Comparison of ENCODE assay signal across 8 mouse cellular contexts in genomic region chr10:81401521-81402226, GRCm38 (mm10). TPM values are rescaled to one million over a fixed set of nuclear protein-coding genes. Genes with fewer than 3 reads are reported as not detected.
DNase-seq lines count a peak whose midpoint lies in the region; ATAC-seq and TF ChIP-seq lines count a peak whose summit lies in the region.

No protein-coding gene starts in this region.

- H3K4me2 ChIP-seq in limb, embryonic 15.5 days = peak overlapping the region; percentile 30
- H3K4me2 ChIP-seq in midbrain, embryonic 13.5 days (replicated peaks) = peak overlapping the region; percentile 34

- intact Hi-C loops in gastrocnemius, adult 2 months (cut with DNase I) = no loop called here

- H3K9me3 ChIP-seq in limb, embryonic 15.5 days = no peaks in the 10 kb centered on the region
- H3K9me3 ChIP-seq in midbrain, embryonic 13.5 days = no peaks in the 10 kb centered on the region

- DNase-seq in thymus, postnatal 0 days (ENCODE audit: low spot score) = peak; percentile 38
- no peak for DNase-seq in thymus, postnatal 36 days
- peak; percentile 69 to 70 for DNase-seq in cerebellum, postnatal 14 days
- peak; percentile 88 for DNase-seq in gastrocnemius, adult 2 months
- peak; percentile 82 for DNase-seq in induced T-regulatory cell, adult 2 months (ENCODE audit: low read depth)

- peak overlapping the region; percentile 97 for H3K27ac ChIP-seq in gastrocnemius, adult 2 months
- H3K27ac ChIP-seq in limb, embryonic 15.5 days = peak overlapping the region; percentile 93
- peak overlapping the region; percentile 82 for H3K27ac ChIP-seq in midbrain, embryonic 13.5 days

- peaks cover 66% of the 10 kb centered on the region for H3K4me1 ChIP-seq in limb, embryonic 15.5 days
- H3K4me1 ChIP-seq in midbrain, embryonic 13.5 days (replicated peaks) = peaks cover 63% of the 10 kb centered on the region

- peak overlapping the region; percentile 34 for H3K4me3 ChIP-seq in gastrocnemius, adult 2 months
- peak overlapping the region; percentile 5; the same call in 1 of the 2 replicates for H3K4me3 ChIP-seq in limb, embryonic 15.5 days
- peak overlapping the region; percentile 14 for H3K4me3 ChIP-seq in midbrain, embryonic 13.5 days (replicated peaks)

- 0 out of 2 replicates have a peak overlapping the region, but pooled peaks have one; percentile 10 for H3K9ac ChIP-seq in limb, embryonic 15.5 days
- H3K9ac ChIP-seq in midbrain, embryonic 13.5 days (replicated peaks) = peak overlapping the region; percentile 42

- peaks cover 80% of the 10 kb centered on the region for H3K36me3 ChIP-seq in limb, embryonic 15.5 days
- H3K36me3 ChIP-seq in midbrain, embryonic 13.5 days = peaks cover 41% of the 10 kb centered on the region

- ATAC-seq in limb, embryonic 15.5 days (ENCODE audit: insufficient number of reproducible peaks, low FRiP score, low TSS enrichment, low read depth) = peak; percentile 90
- peak; percentile 72 for ATAC-seq in midbrain, embryonic 13.5 days
- no peak for ATAC-seq in granulocyte monocyte progenitor cell, adult 5-6 weeks (replicated peaks; ENCODE audit: poor library complexity, severe bottlenecking)

- H3K27me3 ChIP-seq in limb, embryonic 15.5 days = no peaks in the 10 kb centered on the region
- peaks cover 22% of the 10 kb centered on the region for H3K27me3 ChIP-seq in midbrain, embryonic 13.5 days

- 7% methylated on average over 18 of the region's 18 CpGs for WGBS in limb, embryonic 15.5 days
- 6% methylated on average over 18 of the region's 18 CpGs for whole genome bisulfite sequencing in midbrain, embryonic 13.5 days

- TF ChIP-seq CTCF in gastrocnemius, adult 2 months (IDR thresholded peaks at IDR 0.05) = no peak

RNA-seq across cellular contexts. Expression of gene Smim24, which starts 8.8 kb away (rescaled TPM):
- polyA plus RNA-seq in thymus, postnatal 0 days (2015; fragmentation: Nextera tagmentation; extraction: Ambion mirVana) = 12.5 and 14.0 TPM in 2 replicates
- total RNA-seq in gastrocnemius, adult 2 months (2021) = not detected
- 2.9 and 3.6 TPM in 2 replicates for polyA plus RNA-seq in limb, embryonic 15.5 days (2015; fragmentation: Nextera tagmentation; extraction: Ambion mirVana)
- 1.4 and 1.9 TPM in 2 replicates for polyA plus RNA-seq in midbrain, embryonic 13.5 days (2015; fragmentation: Nextera tagmentation; extraction: Ambion mirVana)
- total RNA-seq in granulocyte monocyte progenitor cell, adult 5-6 weeks (2014; fragmentation: Nextera tagmentation) = 37.5 and 43.6 TPM in 2 replicates
- total RNA-seq in granulocyte monocyte progenitor cell, adult 5-6 weeks (2017) = 11.5 and 13.3 TPM in 2 replicates

RNA-seq across cellular contexts. Expression of gene Gm48552, which starts 12.9 kb away (rescaled TPM):
- polyA plus RNA-seq in thymus, postnatal 0 days (2015; fragmentation: Nextera tagmentation; extraction: Ambion mirVana) = 0.72 and 1.5 TPM in 2 replicates
- total RNA-seq in gastrocnemius, adult 2 months (2021) = 1 to 10 TPM in 1 of 2 experiments, under 1 TPM in 1; 0.84 to 1.0 TPM
- polyA plus RNA-seq in limb, embryonic 15.5 days (2015; fragmentation: Nextera tagmentation; extraction: Ambion mirVana) = 0.51 and 1.7 TPM in 2 replicates
- polyA plus RNA-seq in midbrain, embryonic 13.5 days (2015; fragmentation: Nextera tagmentation; extraction: Ambion mirVana) = 1.2 and 2.1 TPM in 2 replicates
- 2.2 TPM in 1 of 2 replicates, not detected in the other for total RNA-seq in granulocyte monocyte progenitor cell, adult 5-6 weeks (2014; fragmentation: Nextera tagmentation)
- total RNA-seq in granulocyte monocyte progenitor cell, adult 5-6 weeks (2017) = not detected in 2 replicates

RNA-seq across cellular contexts. Expression of gene Gm48551, which starts 17.4 kb away (rescaled TPM):
- 2.3 TPM in 2 replicates for polyA plus RNA-seq in thymus, postnatal 0 days (2015; fragmentation: Nextera tagmentation; extraction: Ambion mirVana)
- total RNA-seq in gastrocnemius, adult 2 months (2021) = 1 to 10 TPM in 1 of 2 experiments, under 1 TPM in 1; 0.87 to 2.8 TPM
- polyA plus RNA-seq in limb, embryonic 15.5 days (2015; fragmentation: Nextera tagmentation; extraction: Ambion mirVana) = 2.1 and 3.1 TPM in 2 replicates
- 6.9 and 7.2 TPM in 2 replicates for polyA plus RNA-seq in midbrain, embryonic 13.5 days (2015; fragmentation: Nextera tagmentation; extraction: Ambion mirVana)
- 4.0 TPM in 1 of 2 replicates, not detected in the other for total RNA-seq in granulocyte monocyte progenitor cell, adult 5-6 weeks (2014; fragmentation: Nextera tagmentation)
- total RNA-seq in granulocyte monocyte progenitor cell, adult 5-6 weeks (2017) = 0.30 TPM in 1 of 2 replicates, not detected in the other

RNA-seq across cellular contexts. Expression of gene Dohh, which starts 17.4 kb away (rescaled TPM):
- 71.3 and 78.7 TPM in 2 replicates for polyA plus RNA-seq in thymus, postnatal 0 days (2015; fragmentation: Nextera tagmentation; extraction: Ambion mirVana)
- 10 to 100 TPM; 38.1 to 39.8 TPM for total RNA-seq in gastrocnemius, adult 2 months (2021)
- polyA plus RNA-seq in limb, embryonic 15.5 days (2015; fragmentation: Nextera tagmentation; extraction: Ambion mirVana) = 79.8 and 88.7 TPM in 2 replicates
- polyA plus RNA-seq in midbrain, embryonic 13.5 days (2015; fragmentation: Nextera tagmentation; extraction: Ambion mirVana) = 73.5 TPM in 2 replicates
- total RNA-seq in granulocyte monocyte progenitor cell, adult 5-6 weeks (2014; fragmentation: Nextera tagmentation) = 12.2 and 34.9 TPM in 2 replicates
- total RNA-seq in granulocyte monocyte progenitor cell, adult 5-6 weeks (2017) = 41.8 and 46.2 TPM in 2 replicates

RNA-seq across cellular contexts. Expression of gene Fzr1, which starts 23.4 kb away (rescaled TPM):
- 87.1 and 96.9 TPM in 2 replicates for polyA plus RNA-seq in thymus, postnatal 0 days (2015; fragmentation: Nextera tagmentation; extraction: Ambion mirVana)
- 10 to 100 TPM; 14.0 to 18.8 TPM for total RNA-seq in gastrocnemius, adult 2 months (2021)
- polyA plus RNA-seq in limb, embryonic 15.5 days (2015; fragmentation: Nextera tagmentation; extraction: Ambion mirVana) = 82.2 and 90.9 TPM in 2 replicates
- 127 and 133 TPM in 2 replicates for polyA plus RNA-seq in midbrain, embryonic 13.5 days (2015; fragmentation: Nextera tagmentation; extraction: Ambion mirVana)
- 14.8 and 17.0 TPM in 2 replicates for total RNA-seq in granulocyte monocyte progenitor cell, adult 5-6 weeks (2014; fragmentation: Nextera tagmentation)
- total RNA-seq in granulocyte monocyte progenitor cell, adult 5-6 weeks (2017) = 13.5 and 15.3 TPM in 2 replicates

Comparison
In these comparisons a context has a peak if more than half of its experiments do, and no peak if none do; other contexts are left out.
1. DNase-seq: peak in thymus, postnatal 0 days (single experiment), cerebellum, postnatal 14 days (2 of 2), gastrocnemius, adult 2 months (single experiment) and induced T-regulatory cell, adult 2 months (single experiment); none in thymus, postnatal 36 days (0 of 2).
2. Peak in every context shown above with its lines, with median percentiles within 50 percentile points of each other: H3K27ac ChIP-seq and H3K4me3 ChIP-seq.